Mouse (Mus musculus) yolk sac, embryonic 10.5 days (tissue): ENCODE data around the gene 4930432M17Rik.

ENCODE experiments used
- DNase-seq: peaks from one replicate; pipeline ENCODE4 v3.0.0-alpha.2; 2017; ENCODE audit warnings: low spot score

4930432M17Rik gene

GRCm38 (mm10) chr3:121672135-121672790, 1.7 kb downstream of the 4930432M17Rik start:
- no peak for DNase-seq

GRCm38 (mm10) chr3:121678935-121679334, 8.4 kb downstream of the 4930432M17Rik start:
- DNase-seq: no peak

GRCm38 (mm10) chr3:121679443-121679842, 8.9 kb downstream of the 4930432M17Rik start:
- DNase-seq: no peak

- DNase-seq: peak; percentile 54
Measured at GRCm38 (mm10) chr3:121680187-121680586, 9.6 kb downstream of the 4930432M17Rik start.

- no peak for DNase-seq
Measured at GRCm38 (mm10) chr3:121682439-121683411, 12.2 kb downstream of the 4930432M17Rik start.

- no peak for DNase-seq
Measured at GRCm38 (mm10) chr3:121684552-121684951, 14.0 kb downstream of the 4930432M17Rik start.

GRCm38 (mm10) chr3:121684963-121685362, 14.4 kb downstream of the 4930432M17Rik start:
- peak; percentile 49 for DNase-seq

GRCm38 (mm10) chr3:121685985-121686384, 15.4 kb downstream of the 4930432M17Rik start:
- no peak for DNase-seq

GRCm38 (mm10) chr3:121686408-121686911, 15.9 kb downstream of the 4930432M17Rik start:
- DNase-seq: no peak

- DNase-seq: no peak
Measured at GRCm38 (mm10) chr3:121687741-121688140, 17.2 kb downstream of the 4930432M17Rik start.

- DNase-seq: no peak
Measured at GRCm38 (mm10) chr3:121689029-121689428, 18.5 kb downstream of the 4930432M17Rik start.

GRCm38 (mm10) chr3:121689697-121690096, 19.1 kb downstream of the 4930432M17Rik start:
- DNase-seq: no peak

GRCm38 (mm10) chr3:121693001-121693730, 22.6 kb downstream of the 4930432M17Rik start:
- DNase-seq: no peak

GRCm38 (mm10) chr3:121693746-121694145, 23.2 kb downstream of the 4930432M17Rik start:
- no peak for DNase-seq

- DNase-seq: no peak
Measured at GRCm38 (mm10) chr3:121697169-121697568, 26.6 kb downstream of the 4930432M17Rik start.

- no peak for DNase-seq
Measured at GRCm38 (mm10) chr3:121699401-121699800, 28.8 kb downstream of the 4930432M17Rik start.

GRCm38 (mm10) chr3:121699849-121700248, 29.3 kb downstream of the 4930432M17Rik start:
- DNase-seq: no peak

- DNase-seq: no peak
Measured at GRCm38 (mm10) chr3:121700364-121700952, 29.9 kb downstream of the 4930432M17Rik start.

- no peak for DNase-seq
Measured at GRCm38 (mm10) chr3:121703155-121703879, 32.8 kb downstream of the 4930432M17Rik start.

- no peak for DNase-seq
Measured at GRCm38 (mm10) chr3:121703880-121704243, 33.3 kb downstream of the 4930432M17Rik start.

GRCm38 (mm10) chr3:121706087-121706486, 35.5 kb downstream of the 4930432M17Rik start:
- no peak for DNase-seq
